Mouse (Mus musculus) thymus, adult 2 months (tissue): ENCODE results near the gene Olfr288.

Experiments
- CTCF ChIP-seq: fragments of 200-500 bp; IDR thresholded peaks from 2 replicates; pipeline ENCODE4 v1.5.1; 2012; ENCODE audit warnings: mild to moderate bottlenecking, control low read depth, low read length, moderate library complexity, borderline replicate concordance; ENCODE audit not compliant: control insufficient read depth, poor library complexity, insufficient read depth; ENCODE audit errors: extremely low read depth
- POLR2A ChIP-seq: fragments of 200-500 bp; IDR thresholded peaks from 2 replicates; pipeline ENCODE4 v1.6.1; 2012; ENCODE audit warnings: mild to moderate bottlenecking, low read length, control low read depth, moderate library complexity; ENCODE audit not compliant: control insufficient read depth, poor library complexity, insufficient read depth; ENCODE audit errors: extremely low read depth

DNA sequence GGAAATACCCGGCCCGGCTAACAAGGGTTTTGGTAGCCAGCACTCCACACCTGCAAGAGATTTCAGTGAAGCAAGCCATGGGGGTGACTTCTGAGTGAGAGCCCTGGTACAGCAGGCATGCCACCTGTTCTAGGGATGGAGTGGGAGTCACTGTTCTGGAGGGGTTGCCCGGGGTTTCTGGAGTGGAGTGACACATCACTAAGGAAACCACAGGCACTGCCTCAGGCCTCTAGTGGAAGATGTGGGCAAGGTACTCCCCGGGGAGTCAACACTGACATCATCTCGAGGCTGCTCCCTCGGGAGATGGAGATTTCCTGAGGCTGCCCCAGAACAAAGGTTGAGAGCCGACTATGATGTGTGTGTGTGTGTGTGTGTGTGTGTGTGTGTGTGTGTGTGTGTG lies 25.0 kb downstream of the Olfr288 start:
- no peak for TF ChIP-seq POLR2A
- TF ChIP-seq CTCF: no peak
